Mouse (Mus musculus) embryonic fibroblast, embryonic 13.5 days (primary cell): ENCODE data around the gene Zbed3.

Experiments used
- CTCF ChIP-seq: IDR thresholded peaks from 2 replicates; pipeline ENCODE4 v1.5.1; 2011; ENCODE audit warnings: mild to moderate bottlenecking, control low read depth, low read length, moderate library complexity, borderline replicate concordance; ENCODE audit not compliant: insufficient read depth
- POLR2A ChIP-seq: IDR thresholded peaks from 2 replicates; pipeline ENCODE4 v1.6.1; 2011; ENCODE audit warnings: low read depth, mild to moderate bottlenecking, control low read depth, low read length, moderate library complexity

DNA sequence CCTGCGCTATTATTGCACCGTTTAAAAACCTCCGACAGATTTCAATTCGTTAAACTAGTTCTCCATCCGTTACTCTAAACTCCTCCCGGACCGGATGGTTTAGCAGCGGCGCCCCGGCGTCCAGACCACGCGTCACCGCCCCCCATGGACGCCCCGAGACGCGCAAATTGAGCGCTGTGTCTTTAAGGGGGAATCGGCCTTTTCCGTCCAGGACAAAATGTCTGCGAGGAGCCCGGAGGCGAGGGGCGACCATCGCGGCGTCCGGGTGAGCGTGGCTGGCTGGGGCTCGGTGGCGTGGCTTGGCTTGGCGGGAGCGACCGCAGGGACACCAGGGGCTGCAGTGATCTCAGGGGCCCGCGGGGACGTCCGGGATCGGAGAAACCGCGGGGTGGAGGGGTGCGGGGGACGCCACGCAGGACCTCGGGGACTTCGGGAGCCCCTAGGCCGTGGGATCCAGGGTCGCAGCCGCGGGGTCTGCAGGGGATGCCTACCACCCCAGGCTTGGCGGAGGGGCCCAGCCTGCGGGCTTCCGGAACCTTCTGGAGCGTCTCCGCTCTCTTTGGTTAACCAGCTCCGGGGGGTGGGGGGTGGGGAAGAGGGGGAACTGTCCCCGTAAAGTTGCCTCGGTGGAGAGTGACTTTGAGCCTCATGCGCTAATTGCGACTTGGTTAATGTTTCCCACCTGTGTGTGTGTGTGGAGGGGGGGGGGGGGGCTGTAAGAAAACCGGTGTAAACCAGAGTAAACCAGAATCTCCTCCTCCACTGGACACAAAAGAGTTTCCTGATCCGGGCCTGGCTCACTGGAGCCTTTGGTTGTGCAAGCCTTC, 1.9 kb downstream of the Zbed3 start:
- TF ChIP-seq POLR2A (peak; percentile 58; the same call in 1 of the 2 replicates), CTCF (no peak)
